Mouse (Mus musculus): ENCODE data around the gene Rufy3.

Rufy3 gene

DNA sequence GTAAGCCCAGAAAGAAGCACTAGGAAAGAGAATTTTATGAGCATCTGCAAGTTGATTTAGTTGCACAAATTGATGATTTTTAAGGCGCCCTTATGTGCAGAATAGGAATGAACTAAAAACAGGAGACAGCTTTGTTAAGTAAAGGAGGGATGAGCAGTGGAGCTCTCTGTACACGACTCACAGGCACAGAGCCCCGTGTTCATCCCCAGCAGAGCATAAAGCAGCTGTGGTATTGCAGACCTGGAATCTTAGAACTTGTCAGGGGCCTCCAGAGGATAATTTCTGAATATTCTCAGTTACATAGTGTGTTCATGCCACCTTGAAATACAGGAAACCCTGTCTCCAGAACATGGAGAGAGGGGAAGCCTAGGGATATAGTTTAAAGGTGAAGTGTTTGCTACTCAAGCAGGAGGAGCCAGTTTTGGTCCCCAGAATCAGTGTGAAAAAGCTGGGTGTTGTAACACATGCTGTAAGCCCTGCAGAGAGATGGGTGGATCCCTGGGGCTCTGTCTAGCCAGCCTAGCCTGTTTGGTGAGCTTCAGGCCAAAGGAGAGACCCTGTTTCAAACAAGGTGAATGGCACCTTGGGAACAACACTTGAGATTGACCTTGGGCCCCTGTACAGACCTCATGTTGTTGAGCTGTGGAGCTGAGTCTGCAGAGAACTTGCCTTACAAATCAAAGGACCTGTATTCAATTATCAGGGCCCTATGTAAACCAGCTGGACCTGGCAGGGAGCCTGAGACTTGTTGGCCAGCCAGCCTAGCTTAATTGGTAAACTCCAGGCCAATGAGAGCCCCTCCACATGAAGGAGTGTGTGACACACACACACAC lies 10.9 kb downstream of the Rufy3 start:
- no peak for DNase-seq (ENCODE audit: low spot score in 2 of 2)

DNA sequence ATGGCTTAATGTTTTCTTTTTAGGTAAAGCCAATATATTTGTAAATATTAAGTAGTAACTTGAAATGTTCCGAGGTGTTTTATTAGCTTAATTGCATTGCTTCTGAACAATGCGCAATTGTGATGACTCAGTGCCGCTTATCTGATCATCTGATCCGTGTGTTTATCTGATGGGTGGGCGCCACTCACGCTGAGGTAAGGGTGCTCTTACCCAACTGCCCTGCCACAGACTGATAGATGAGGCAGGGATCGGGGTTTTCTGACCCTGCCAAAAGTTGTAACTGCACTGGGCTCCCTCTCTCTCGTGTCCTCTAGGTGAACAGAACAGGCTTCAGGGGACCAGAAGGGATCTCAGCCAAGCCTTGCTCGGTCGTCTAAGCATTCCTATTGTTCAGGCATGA lies 15.8 kb downstream of the Rufy3 start:
- no peak for DNase-seq (ENCODE audit: low spot score in 2 of 2)

DNA sequence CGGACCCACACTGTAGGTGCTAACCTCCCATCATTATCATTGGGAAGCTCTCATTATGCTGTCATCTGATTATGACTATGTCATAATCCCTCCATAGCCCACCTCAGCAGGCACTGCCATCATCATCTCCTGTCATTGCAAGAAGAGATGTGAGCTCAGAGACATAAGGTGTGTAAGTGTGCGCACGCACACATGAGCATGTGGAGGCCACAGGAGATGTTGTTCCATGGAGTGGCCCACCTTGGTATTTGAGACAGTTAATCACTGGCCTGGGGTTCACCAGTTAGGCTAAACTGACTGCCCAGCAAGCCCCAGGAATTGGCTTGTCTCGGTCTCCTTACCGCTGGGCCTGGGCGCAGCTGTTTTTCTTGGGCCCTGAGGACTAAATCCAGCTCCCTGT lies 16.5 kb downstream of the Rufy3 start:
- no peak for DNase-seq (ENCODE audit: low spot score in 2 of 2)

DNA sequence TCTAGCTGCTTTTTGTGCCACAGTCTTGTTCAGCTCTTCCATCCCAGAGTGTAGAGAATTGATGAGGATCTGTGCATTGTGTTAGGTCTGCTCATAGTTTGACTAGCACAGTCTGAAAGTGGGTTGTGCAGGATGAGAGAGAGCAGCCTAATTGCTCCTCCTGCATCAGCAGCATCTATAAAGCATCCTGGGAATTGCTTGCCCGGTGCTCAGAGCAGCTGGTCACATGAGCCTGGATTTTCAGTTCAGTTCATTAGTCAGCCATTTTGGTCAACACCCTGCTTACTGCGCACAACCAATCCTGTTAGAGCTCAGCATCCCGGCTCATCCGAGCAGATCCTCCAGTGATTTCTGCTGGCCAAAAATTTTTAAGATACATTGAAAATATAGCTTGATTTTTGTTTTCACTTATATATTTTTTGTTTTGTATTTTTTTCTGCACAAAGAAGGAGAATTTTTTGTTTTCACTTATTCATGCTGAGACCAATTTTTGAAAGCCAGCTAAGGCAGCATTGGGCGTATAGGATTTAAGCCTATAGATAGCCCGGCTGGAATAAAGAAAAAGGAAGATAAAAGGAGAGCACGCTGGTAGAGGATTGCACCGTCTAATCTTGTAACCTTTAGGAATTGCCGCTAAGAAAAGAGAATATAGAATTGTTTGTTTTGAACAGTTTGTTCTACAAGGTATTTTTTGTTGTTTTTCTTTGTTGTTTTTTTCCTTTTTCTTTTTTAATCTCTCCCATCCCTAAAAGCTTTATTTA lies 18.6 kb downstream of the Rufy3 start:
- no peak for DNase-seq (ENCODE audit: low spot score in 2 of 2)

DNA sequence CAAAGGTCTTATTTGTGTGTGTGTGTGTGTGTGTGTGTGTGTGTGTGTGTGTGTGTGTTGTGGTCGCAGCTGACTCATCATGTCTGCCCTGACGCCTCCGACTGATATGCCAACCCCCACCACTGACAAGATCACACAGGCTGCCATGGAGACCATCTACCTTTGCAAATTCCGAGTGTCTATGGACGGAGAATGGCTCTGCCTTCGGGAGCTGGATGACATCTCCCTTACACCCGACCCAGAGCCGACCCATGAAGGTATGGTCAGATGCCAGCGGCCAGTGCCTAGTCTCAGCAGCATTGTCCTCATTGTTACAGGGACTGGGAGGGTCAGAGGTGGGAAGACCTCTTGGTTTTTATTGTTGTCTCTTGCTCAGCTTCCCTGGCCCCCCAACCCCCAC lies 19.2 kb downstream of the Rufy3 start:
- no peak for DNase-seq (ENCODE audit: low spot score in 2 of 2)

DNA sequence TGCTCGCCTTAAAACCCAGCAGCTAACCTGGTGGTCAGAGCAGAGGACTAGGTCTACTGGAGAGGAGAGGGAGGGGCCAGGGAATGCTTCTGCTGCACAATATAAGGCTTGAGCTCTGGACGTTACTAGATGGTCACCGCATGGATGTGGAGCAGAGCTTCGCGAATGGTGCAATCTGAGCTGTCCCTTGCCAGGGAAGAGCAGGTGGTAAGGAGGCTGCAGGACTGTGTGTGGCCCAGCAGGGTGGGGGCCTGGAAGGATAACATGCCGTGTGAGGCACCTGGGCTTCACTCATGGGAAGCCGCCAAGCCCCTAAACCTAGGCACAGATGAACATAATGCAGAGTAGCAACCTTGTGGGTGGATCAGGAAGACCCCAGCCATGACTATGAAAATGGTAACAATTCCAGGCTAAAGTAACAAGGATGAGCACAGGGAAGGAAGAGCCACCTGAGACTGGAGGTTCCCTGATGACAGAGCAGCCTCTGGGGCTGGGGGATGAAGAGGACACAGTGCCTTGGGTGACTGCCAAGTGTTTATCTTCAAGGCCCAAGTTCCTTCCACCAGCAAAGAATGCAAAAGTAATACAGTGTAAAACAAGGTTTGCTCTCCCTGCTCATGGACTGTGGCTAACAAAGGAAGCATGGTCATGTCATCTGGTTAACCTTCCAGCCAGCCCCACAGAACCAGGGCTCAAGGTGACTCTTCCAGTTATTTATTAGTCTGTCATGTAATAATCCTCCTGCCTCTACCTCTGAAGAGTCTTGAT lies 21.8 kb downstream of the Rufy3 start:
- no peak for DNase-seq (ENCODE audit: low spot score in 2 of 2)

DNA sequence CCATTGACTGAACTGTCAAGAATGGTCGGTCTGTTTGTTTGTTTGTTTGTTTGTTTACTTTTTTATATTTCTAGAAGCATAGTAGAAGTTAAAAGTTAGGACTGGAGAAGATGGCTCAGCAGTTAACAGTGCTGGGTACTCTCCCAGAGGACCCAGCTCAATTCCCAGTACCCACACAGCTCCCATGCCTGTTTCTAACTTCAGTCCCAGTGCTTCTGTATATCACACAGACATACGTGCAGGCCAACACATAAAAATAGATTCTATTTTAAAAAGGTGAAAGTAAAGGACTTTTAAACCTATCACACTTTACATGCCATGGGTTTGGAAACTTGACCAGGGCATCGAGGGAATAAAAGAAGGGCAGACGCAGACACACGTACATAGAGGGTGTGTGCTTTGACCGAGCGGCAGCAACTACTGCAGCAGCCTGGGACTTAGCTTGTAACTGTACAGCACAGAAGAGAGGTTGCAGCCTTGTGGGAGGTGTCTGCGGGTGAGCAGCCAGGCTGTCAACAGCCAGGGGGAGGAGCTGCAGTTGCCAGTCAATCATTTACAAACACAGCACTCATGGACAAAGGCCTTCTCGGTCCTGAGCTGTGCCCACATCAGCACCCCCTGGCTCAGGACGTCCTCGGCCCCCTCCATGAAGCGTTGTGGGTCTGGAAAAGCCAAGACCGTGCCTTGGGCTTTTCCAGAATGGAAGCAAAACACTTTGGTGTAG lies 22.5 kb downstream of the Rufy3 start:
- no peak for DNase-seq (ENCODE audit: low spot score in 2 of 2)

DNA sequence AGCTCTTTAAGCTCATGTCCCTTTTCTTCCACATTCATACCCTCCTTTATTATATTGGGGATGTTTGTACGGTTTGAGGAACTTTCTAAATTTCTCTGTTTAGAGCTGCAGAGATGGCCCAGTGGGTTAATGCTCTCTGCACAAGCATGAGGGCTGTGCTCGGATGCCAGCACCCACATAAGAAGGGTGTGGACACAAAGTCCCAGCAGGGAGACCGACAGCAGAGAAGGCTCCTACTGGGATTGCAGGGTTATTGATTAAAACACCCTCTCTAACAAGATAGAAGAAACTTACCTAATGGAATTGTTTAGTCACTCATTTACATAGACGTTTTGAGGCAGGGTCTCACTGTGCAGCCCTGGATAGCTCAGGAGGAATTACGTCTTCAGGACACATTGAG lies 23.6 kb downstream of the Rufy3 start:
- no peak for DNase-seq (ENCODE audit: low spot score in 2 of 2)

DNA sequence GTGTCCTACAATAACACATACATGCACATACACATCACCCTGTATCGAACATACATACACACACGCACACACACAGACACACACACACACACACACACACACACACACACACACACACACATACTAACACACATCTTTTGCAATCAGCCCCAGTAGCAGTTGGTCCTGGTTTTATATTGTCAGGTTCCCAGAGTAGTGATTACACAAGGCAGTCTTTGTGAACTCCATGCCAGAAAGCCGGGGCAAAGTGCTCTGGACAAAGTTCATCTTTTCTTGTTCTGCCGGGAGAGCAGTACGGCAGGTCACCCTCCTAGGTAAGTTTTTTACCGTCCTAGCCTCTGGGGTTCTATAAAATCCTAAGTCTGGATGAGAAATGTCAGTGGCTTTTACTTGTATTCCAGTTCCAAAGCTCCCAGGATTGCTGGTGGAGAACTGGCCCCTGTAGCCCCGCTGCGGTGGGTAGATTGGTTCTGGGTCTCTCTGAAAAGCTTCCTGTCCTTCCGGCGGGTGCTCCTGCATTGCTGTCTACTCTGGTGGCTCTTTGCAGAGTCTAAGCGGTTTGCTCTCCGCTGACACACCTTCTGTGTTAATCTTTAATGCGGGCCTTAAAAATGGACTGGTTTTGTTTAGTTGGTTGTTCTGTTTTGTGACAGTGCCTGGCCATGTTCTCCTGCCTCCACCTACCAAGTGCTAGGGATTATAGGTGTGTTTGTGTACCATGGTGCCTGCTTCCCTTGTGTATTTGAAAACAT lies 28.8 kb downstream of the Rufy3 start:
- no peak for DNase-seq (ENCODE audit: low spot score in 2 of 2)

DNA sequence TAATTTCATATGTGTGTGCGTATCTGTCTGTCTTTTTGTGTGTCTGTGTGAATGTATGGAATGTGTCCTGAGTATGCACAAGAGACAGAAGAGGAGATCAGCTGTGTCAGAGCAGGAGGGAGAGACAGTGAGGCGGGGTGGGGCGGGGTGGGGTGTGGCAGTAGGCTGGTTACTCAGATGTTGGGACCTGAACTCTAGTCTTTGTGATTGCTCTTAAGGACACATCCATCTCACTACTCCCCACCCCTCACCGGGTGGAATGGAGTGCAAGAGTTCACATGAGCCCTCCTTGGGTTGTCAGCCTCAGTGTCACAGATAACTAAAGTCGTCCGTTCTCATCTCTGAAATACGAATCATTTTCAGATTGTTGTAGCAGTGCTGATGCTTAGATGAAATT lies 29.3 kb downstream of the Rufy3 start:
- no peak for DNase-seq (ENCODE audit: low spot score in 2 of 2)

DNA sequence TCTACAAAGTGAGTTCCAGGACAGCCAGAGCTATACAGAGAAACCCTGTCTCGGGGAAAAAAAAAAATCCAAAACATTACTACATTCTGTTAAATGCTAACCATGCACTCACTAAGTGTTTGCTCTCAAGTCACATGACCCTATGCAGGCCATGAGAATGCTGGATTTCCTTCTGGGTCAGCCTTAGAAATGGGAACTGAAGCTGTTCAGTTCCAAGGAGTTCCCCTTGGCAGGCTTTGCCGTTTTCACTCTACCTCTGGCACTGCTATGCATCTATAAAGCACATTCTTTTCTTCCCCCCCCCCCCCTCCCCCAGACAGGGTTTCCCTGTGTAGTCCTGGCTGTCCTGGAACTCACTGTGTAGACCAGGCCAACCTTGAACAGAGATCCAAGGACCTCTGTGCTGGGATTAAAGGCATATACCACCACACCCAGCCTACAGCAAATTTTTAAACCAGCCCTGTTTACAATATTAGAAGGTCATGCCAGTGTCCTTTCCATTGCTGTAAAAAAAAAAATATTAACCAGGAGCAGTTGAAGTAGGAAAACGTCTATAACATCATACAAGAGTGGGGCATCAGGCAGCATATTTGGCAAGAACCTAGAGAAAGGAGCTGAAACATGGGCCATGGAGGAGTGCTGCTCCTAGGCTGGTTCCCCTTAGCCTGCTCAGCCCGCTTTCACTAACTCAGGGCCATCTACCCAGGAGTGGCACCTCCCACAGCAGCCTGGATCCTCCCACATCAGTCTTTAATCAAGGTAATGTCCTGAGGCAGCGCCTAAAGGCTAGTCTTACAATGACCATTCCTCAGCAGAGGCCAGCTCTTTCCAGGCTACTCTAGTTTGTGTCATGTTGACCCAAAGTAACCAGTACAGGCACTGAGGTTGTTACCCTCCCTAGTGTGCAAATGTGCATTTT lies 31.0 kb downstream of the Rufy3 start:
- no peak for DNase-seq (ENCODE audit: low spot score in 2 of 2)

DNA sequence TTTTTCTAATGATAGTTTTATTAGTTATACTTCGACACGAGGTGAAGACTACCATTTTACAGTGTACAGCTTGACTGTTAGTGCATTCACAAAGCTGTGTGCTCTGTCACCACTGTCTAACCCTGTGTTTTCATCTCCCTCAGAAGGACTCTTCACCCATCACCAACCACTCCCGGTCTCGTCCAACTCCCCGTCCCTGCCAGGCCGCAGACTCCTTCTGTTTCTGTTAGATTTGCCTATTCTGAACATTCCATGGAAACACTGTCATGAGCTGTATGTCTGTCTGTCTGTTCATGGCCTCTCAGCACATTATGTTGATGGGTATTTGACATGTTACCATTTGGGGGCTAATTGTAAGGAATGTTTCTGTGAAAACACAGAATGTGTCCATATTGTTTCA lies 34.1 kb downstream of the Rufy3 start:
- no peak for DNase-seq (ENCODE audit: low spot score in 2 of 2)

DNA sequence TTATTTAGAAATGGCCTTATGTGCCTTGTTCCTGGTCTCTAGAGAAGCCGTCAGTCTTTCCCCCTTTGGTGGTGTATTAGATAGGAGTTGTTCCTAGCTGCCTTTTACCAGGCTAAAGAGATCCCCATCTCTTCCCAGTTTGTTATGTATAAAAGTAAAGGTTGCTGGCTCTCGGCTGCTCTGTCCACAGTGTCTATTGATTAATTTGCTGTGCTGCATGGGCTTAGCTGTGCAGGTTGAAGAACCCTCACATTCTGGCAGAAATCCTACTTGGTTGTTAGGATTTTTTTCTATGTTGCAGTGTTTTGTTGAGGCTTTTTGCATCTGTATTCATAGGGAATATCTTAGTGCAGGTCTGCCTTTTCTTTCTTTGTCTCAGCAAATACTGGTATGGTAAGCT lies 37.2 kb downstream of the Rufy3 start:
- no peak for DNase-seq (ENCODE audit: low spot score in 2 of 2)

DNA sequence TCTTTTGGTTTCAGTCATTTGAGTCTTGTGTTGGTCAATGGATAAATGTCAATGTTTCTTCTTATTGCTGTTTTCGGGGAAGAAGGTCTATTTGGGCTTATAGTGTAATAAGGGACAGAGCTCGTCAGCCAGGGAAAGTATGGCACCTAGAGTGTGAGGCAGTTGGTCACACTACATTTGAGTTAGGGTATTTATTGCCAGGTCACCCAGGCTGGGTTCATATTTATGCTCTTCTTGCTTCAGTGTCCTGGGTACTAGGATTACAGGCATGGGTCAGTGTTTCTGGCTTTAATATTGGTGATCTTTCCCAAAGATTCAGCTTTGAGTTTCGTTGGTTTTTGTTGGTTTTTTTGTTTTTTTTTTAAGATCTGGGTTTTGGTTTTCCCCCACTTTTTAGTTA lies 37.9 kb downstream of the Rufy3 start:
- DNase-seq (ENCODE audit: low spot score in 2 of 2): no peak

DNA sequence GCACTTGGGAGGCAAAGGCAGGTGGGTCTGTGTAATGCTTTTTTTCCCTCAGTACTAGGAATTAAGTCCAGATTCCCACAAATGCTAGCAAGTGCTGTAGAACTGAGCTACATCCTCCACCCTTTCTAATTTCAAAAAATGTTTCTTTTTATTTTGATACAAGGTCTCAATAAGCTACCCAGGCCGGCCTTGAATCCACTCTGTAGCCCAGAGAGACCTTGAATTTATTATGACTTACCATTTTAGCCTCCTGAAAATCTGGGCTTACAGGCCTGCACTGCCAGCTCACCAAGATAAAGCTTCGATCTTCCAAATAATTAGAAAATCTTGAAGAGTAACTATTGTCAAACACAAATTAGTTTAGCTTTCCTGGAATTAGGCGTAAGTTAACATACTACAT lies 39.2 kb downstream of the Rufy3 start:
- DNase-seq (ENCODE audit: low spot score in 2 of 2): no peak

DNA sequence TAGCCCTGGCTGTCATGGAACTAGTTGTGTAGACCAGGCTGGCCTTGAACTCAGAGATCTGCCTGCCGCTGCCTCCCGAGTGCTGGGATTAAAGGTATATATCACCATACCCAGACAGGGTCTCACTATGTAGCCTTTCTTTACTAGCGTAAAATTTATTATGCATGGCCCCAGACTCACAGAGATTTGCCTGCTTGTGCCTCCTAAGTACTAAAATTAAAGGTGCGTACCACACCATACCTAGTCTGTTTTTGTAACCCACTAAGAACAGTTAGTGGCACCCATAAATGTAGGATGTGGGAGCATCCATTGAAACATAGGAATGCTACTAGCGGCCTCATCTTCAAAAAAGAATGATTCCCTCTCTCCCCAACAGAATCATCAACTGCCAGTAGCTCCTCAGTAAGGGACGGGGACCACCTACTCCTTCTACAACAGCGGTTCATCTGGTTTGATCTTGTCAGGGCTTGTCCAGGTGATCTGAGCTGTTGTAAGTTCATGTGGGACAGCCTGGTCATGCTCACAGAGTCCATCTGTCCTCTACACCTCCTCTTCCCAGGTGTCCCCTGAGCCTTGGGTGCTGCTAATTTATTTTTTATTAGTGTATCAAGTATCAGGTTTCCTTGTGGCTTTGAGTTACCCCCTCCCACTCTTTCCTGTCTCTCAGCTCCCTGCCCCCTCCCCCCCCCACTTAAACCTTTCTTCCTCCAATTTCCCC lies 40.0 kb downstream of the Rufy3 start:
- no peak for DNase-seq (ENCODE audit: low spot score in 2 of 2)

DNA sequence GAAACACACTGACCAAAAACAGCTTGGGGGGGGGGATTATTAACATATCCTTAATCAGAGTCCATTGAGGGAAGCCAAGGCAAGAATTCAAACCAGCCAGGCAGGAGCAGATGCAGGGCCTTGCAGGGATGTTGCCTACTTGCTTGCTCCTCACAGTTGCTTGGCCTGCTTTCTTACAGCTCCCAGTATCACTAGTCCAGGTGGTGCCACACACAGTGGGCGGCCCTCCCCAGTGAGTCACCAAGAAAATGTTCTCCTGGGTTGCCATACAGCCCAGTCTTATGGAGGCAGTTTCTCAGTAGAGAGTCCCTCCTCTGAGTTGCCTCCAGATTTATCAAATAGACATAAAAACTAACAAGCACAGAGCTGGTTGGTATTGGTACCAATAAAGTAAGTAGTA lies 49.3 kb downstream of the Rufy3 start:
- no peak for DNase-seq (ENCODE audit: low spot score in 2 of 2)

DNA sequence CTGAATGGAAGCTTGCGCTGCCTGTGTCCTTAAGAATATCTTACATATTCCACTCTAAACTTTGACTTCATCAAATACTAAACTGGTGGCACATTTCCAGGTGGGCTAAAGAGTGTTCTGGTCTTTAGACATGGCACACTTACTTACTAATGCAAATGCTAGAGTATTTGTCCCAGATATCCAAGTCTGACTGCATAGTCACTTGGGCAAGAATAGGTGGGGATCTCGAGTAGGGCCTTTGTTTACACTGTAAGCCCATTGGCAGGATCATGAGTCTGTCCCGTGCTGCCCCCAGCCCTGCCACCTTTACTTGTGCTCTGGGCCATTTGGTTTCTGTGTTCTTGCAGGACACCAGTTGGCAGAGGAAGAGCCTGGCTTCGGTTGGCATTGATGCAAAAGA lies 52.1 kb downstream of the Rufy3 start:
- DNase-seq (ENCODE audit: low spot score in 2 of 2): no peak

DNA sequence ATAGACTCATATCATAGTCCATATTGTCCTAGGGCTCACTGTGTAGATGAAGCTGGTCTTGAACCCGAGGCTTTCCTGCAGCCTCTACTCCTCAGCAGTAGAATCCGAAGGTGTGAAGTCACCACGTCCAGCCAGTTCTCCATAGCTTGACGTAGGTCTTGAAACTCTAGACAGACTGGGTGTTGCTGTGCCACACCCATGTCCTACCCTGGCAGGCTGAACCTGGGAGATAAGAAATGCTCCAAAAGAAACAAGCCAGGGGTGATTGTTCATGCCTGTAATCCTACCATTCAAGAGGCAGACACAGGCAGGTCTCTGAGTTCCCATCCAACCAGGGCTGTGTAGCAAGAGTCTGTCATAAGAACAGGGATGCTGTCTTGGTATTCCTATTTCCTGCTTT lies 62.7 kb downstream of the Rufy3 start:
- DNase-seq (ENCODE audit: low spot score in 2 of 2): no peak

DNA sequence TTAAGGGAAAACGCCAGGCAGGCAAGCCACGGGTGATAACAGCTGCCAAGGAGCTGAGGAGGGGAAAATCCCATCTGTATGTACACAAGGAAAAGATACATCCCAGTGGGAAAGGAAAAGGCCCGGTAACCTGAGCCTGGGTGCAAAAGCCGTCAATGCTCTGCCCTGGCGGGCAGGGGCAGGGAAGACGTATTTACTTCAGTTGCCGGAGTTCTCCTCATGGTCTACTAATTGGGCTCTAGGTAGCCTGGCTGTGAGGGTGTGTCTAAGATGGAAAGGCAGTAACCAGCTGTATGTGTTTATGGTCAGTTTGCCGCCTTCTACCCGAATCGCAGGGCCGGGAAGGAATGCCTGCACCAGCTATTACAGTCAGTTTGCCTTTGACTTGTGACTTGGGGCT lies 64.3 kb downstream of the Rufy3 start:
- no peak for DNase-seq (ENCODE audit: low spot score in 2 of 2)
